Mouse (Mus musculus) layer of hippocampus, adult 11-12 months (tissue): ENCODE measurements around the gene 4930470P17Rik.
"Not testable (repeated sequence)": the region's sequence is repeated elsewhere in the genome, so short reads cannot be mapped to it uniquely, and the experiment has no call there.

Experiments
- DNase-seq: peaks from one replicate; pipeline ENCODE4 v3.0.0; 2022; ENCODE audit warnings: low spot score

The 4930470P17Rik gene

DNA sequence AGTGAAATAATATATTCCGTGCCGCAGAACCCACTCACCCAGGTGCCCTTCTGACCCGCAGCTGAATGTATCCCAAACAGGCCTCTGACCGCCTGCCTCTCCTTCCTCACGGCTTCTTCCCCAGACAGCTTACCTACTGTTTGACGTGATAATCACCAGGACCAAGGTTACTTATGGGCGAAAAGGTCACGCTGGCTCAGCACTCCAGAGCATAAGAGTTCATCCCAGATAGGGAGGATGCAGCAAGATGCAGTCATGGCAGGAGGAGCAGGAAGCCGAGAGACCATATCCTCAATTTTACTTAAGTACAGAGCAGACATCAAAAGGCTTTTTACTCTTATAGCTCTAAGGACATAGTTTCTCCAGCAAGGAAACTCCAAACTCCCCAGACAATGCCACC is at the start of gene 4930470P17Rik:
Gene 4930470P17Rik, minus strand, starts transcription at position 101 of the 400 bp plus-strand sequence.
- no peak for DNase-seq

DNA sequence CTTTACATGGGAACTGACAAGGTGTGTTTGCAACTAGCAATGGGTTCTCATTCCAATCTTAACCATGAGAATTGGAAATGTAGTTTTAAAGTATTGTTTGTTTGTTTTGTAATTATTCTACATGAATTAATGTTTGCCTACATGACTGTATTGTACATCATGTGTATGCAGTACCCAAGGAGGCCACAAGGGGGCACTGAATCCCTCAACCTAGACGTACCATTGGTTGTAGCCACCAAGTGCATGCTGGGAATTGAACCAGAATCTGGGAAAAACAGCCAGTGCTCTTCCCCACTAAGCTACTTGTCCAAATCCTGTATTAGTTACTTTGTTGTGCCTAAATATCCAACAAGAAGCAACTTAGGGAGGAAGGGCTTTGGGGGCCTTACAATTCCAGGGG is 49.7 kb upstream of the 4930470P17Rik start:
- DNase-seq = no peak

- DNase-seq = peak; percentile 39
Observed at GRCm38 (mm10) chr2:170648542-170648941, 46.7 kb upstream of the 4930470P17Rik start.

DNA sequence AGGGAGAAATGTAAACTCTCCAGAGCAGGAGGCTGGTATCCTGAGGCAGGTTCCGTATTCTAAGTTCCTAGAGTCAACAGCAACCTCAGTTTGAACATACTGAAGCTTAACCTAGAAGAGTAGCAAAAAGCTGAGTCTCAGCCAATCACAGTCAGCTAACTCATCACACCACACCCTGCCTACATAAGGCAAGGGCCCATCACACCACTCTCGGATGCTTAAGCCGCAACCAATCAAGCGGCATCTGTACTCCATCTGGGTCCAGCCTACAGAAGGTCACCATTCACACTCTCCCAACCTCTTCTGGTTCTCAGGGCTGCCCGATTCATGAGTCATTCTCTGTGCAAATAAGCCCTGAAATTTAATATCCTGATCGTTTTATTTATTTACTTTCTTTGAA is 44.4 kb upstream of the 4930470P17Rik start:
- DNase-seq = no peak

DNA sequence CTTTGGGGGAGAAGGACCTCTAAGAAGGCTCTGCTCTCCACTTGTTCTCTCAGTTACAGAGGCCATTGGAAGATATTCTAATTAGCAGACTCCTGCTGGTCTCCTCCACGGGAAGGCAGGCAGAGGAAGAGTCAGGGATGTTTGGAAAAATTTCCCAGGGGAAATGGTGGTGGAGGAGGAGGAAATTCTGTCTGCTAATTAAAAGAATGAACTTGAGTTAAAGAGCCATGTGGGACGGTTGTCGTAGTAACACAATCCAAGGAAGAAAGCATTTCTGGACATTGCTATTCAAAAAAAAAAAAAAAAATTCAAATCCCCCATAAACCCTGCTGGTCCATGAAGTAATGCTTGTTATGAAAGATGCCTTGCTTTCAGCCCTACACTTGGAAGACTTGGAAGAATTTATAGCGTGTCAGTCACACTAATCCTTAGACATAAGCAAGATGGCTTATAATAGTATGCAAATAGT is 40.6 kb upstream of the 4930470P17Rik start:
- no peak for DNase-seq

DNA sequence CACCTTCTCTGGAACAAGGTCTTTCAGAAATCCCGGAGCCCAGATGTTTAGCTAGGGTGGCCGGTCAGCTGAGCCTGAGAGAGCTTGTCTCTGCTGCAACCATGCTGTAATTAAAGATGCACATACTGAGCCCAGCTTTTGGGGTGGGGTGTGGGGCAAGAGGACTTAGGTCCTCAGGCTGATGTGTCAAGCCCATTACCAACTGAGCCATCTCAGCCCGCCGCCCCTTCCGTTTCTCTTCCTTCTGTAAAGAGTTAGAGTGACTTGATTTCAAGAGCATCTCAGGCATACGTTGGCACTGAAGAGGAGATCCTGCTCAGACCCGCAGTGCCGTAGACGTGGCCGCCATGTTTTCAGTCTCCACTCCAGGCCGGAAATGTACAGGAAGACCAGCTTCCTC is 38.5 kb upstream of the 4930470P17Rik start:
- no peak for DNase-seq

GRCm38 (mm10) chr2:170638746-170639145 is 36.9 kb upstream of the 4930470P17Rik start:
- no peak for DNase-seq

DNA sequence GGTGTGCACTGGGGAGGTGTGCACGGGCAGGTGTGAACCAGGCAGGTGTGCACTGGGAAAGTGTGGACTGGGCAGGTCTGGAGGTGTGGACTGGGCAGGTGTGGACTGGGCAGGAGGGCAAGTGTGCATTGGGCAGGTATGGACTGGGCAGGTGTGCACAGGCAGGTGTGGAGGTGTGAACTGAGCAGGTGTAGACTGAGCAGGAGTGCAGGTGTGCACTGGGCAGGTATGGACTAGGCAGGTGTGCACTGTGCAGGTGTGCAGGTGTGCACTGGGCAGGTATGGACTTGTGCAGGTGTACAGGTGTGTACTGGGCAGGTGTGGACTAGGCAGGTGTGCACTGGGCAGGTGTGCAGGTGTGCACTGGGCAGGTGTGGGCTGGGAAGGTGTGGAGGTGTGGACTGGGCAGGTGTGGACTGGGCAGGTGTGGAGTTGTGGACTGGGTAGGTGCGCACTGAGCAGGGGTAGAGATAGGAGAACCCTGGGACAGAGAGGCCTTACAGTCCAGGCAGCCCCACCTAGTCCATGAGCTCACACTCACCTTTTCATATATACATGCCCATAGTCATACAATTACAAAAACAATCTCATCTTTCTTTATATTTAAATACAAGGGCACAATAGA is 31.3 kb upstream of the 4930470P17Rik start:
- no peak for DNase-seq

DNA sequence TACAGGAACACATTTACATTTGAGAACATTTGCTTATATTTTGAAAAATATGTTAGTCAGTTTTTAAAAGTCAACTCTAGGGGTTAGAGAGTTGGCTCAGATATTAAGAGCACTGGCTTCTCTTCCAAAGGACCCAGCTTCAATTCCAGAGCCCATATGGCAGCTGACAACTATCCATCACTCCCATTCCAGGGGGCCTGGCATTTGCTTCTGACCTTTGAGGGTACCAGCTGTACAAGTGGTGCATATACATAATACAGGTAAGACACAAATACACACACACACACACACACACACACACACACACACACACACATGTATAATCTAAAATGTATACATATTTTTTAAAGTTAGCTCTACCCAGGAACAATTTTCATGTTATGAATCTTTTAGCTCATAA is 30.6 kb upstream of the 4930470P17Rik start:
- DNase-seq = no peak

GRCm38 (mm10) chr2:170631375-170631774 is 29.6 kb upstream of the 4930470P17Rik start:
- no peak for DNase-seq

DNA sequence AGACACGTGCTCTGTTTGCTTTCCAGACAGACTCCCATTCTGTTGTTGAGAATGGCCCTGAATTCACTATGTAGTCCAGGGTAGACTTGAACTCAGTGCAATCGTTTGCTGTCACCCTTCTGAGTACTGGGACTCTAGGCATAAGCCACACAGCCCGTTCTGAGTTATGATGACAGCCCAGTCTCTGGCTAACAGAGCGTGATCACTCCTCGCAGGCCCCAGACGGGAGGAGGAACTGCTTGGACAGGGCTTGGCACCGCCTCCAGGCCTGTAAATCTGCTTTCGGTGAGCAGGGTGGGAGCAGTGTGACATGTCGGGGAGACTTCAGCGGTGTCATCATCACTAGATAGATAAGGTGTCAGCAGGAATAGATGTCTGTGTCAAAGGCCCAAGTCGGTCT is 28.7 kb upstream of the 4930470P17Rik start:
- DNase-seq = no peak

GRCm38 (mm10) chr2:170627991-170628390 is 26.2 kb upstream of the 4930470P17Rik start:
- not testable (repeated sequence) for DNase-seq

DNA sequence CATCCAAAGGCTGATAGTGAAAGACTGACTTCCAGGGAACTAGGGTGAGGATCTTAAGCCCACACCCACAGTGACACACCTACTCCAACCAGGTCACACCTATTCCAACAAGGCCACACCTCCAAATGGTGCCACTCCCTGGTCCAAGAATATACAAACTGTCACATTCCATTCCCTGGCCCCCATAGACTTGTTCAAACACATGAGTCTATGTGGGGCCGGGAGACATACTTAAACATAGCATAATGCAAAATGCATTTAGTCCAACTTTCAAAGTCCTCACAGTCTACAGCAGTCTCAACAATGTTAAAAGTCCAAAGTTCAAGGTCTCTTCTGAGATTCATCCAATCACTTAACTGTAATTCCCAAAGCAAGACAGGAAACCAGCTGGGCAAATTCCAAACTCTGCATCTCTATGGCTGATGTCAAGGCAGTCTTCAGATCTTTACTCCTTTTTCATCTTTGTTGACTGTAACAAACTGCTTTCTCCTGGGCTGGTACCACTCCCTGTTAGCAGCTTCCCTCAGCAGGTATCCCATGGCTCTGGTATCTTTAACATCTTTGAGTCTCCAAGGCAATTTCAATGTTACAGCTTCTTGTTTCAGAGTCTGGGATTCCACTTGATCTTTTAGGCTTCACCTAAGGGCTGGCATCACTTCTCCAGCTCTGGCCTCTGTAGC is 22.5 kb upstream of the 4930470P17Rik start:
- DNase-seq = not testable (repeated sequence)

GRCm38 (mm10) chr2:170622985-170623384 is 21.2 kb upstream of the 4930470P17Rik start:
- no peak for DNase-seq

GRCm38 (mm10) chr2:170618862-170619492 is 17.2 kb upstream of the 4930470P17Rik start:
- DNase-seq = peak; percentile 11

DNA sequence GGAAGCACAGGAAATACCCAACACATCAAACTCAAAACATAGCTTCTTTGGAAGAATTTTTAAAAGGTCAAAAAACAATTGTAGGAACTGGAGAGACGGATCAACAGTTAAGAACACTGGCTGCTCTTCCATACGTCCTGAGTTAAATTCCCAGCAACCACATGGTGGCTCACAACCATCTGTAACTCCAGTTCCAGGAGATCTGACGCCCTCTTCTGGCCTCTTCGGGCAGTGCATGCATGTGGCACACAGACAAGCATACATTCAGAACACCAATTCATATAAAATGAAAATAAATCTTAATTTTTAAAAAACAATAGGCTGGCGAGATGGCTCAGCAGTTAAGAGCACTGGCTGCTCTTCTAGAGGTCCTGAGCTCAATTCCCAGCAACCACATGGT is 10.0 kb upstream of the 4930470P17Rik start:
- not testable (repeated sequence) for DNase-seq

DNA sequence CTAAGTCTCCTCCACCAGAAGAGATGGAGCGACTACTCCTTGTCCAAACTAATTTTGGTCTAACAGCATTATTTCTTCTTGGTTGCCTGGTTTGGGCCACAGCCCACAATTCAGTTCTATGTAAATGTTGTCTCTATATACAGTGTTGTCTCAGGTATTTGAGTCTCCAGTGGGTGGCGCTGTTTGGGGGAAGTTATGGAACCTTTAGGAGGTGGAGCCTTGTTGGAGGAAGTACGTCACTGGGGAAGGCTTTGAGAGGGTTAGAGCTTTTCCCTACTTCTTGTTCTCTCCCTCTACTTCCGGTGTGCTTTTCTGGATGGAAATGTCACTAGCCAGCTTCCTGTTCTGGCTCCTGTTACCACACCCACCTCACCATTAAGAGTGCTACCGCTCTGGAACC is 646 bp downstream of the 4930470P17Rik start:
- DNase-seq = no peak

- DNase-seq = no peak
Observed at GRCm38 (mm10) chr2:170597586-170597985, 4.2 kb downstream of the 4930470P17Rik start.

GRCm38 (mm10) chr2:170596726-170597125 is 5.1 kb downstream of the 4930470P17Rik start:
- peak; percentile 66 for DNase-seq

DNA sequence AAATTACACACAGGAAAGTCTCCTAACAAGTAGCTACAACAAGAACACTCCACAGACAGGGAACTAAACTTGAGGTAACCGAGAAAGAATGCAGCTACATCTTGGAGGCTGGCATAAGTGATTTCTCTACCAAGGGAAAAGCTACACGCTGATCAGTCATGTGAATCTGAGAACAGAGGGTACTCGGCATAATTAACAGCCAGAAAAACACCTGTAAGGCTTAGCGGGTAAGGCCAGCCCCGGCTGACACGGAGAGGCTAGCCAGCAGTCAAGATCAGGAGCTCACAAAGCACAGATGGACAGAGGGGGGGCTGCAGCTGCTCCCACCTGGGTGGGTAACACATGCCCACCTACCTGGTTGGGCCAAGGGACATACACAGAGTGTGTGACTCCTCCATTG is 9.7 kb downstream of the 4930470P17Rik start:
- DNase-seq = no peak

DNA sequence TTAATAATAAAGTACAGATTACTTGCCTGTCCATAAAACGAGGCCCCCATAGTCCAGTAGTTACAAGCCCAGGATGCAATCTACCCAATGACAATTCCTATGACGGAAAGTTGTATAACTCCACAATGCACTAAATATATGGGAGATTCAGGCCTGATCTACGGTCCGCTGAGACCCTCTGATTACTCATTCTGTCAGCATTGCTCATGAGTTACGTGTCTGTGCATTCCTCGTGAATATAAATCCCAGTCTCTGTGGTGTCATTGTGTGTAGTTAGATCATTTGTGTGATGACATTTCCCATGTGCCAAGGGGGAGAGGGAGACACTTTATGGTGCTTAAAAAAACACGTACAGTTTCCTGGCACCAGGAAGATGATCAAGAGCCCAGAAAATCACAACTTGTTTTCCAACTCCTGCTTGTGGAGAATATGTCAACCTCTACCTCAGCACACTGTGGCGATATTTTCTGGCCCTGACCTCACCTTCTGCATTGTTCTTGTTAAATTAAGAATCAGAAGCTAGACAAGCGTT is 13.4 kb downstream of the 4930470P17Rik start:
- no peak for DNase-seq

DNA sequence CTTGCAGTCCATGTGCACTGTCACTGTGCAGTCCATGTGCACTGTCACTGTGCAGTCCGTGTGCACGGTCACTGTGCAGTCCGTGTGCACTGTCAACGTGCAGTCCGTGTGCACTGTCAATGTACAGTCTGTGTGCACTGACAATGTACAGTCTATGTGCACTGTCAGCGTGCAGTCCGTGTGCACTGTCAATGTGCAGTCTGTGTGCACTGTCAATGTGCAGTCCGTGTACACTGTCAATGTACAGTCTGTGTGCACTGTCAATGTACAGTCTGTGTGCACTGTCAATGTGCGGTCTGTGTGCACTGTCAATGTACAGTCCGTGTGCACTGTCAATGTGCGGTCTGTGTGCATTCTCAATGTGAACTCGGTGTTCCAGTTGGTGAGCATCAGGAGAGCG is 17.1 kb downstream of the 4930470P17Rik start:
- no peak for DNase-seq

GRCm38 (mm10) chr2:170579551-170579950 is 22.3 kb downstream of the 4930470P17Rik start:
- DNase-seq = peak; percentile 7
